Mouse (Mus musculus): Measurements from ENCODE around the gene Tpsg1. TPM values are rescaled to one million over a fixed set of nuclear protein-coding genes. Genes with fewer than 3 reads are reported as not detected.

The Tpsg1 gene
- polyA plus RNA-seq, 1 experiment from 2014 or later = 0.44 TPM

DNA sequence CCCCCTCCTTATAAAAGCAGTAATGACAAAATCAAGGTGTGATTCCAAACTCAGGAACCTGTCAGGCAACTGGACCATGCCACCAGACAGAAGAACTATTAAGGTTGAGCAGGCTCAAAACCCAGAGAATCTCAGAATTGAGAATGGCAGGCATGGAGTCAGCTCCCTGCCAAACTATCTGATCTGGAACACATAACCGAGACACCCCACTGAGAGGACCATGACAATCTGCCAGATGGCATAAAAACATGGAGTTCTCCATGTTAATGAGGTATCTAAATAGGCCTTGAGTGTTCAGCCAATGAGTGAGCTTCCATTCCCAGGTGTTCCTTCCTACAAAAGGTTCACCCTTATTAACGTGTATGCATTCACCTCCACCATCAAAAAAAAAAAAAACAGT is 7.8 kb upstream of the Tpsg1 start:
- no peak for ATAC-seq (ENCODE audit: low read depth)
- no peak overlapping the region for H3K4me2 ChIP-seq (ENCODE audit: low read depth, low read length)
- no peaks in the 10 kb centered on the region for H3K27me3 ChIP-seq (ENCODE audit: control insufficient read depth, insufficient read depth, low read depth, low read length)
- H3K4me3 ChIP-seq (ENCODE audit: low read depth, low read length) = no peak overlapping the region
- H3K27ac ChIP-seq (ENCODE audit: low read length) = no peak overlapping the region
- no peaks in the 10 kb centered on the region for H3K36me3 ChIP-seq (ENCODE audit: control insufficient read depth, insufficient read depth)
- H3K9me3 ChIP-seq (replicated peaks; ENCODE audit: control insufficient read depth, low read length) = no peaks in the 10 kb centered on the region
- H3K4me1 ChIP-seq (ENCODE audit: control insufficient read depth, low read depth, low read length) = no peaks in the 10 kb centered on the region
- 29% methylated on average over 2 of the region's 2 CpGs for WGBS (ENCODE audit: insufficient replicate concordance)
- H3K9ac ChIP-seq (ENCODE audit: low read depth, low read length) = no peak overlapping the region

DNA sequence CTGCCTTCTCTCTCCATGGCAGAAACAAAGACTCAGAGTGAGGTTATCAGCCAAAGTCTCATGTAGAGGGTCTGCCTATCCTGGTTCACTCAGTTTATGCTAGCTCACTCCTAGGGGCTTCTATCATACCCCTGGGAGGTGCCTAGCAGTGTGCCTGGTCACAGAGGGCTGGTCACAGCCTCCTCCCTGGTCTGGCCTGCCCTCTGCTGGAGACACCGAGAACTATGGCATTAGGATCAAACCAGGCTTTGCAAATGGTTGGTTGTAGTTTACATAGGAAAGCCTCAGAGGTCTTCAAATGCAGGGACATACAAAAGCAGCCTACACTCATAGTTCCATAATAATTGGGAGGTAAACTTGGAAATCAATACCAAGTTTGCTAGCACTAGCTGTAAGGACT is 5.3 kb upstream of the Tpsg1 start:
- Histone ChIP-seq H3K36me3 (ENCODE audit: control insufficient read depth, insufficient read depth) (no peaks in the 10 kb centered on the region), H3K4me3 (ENCODE audit: low read depth, low read length) (no peak overlapping the region), H3K27ac (ENCODE audit: low read length) (no peak overlapping the region), H3K27me3 (ENCODE audit: control insufficient read depth, insufficient read depth, low read depth, low read length) (no peaks in the 10 kb centered on the region), H3K4me1 (ENCODE audit: control insufficient read depth, low read depth, low read length) (no peaks in the 10 kb centered on the region), H3K9ac (ENCODE audit: low read depth, low read length) (no peak overlapping the region), H3K4me2 (ENCODE audit: low read depth, low read length) (no peak overlapping the region), H3K9me3 (replicated peaks; ENCODE audit: control insufficient read depth, low read length) (no peaks in the 10 kb centered on the region)
- WGBS (ENCODE audit: insufficient replicate concordance) = 0% methylated on average over 1 of the region's 1 CpGs
- no peak for ATAC-seq (ENCODE audit: low read depth)

DNA sequence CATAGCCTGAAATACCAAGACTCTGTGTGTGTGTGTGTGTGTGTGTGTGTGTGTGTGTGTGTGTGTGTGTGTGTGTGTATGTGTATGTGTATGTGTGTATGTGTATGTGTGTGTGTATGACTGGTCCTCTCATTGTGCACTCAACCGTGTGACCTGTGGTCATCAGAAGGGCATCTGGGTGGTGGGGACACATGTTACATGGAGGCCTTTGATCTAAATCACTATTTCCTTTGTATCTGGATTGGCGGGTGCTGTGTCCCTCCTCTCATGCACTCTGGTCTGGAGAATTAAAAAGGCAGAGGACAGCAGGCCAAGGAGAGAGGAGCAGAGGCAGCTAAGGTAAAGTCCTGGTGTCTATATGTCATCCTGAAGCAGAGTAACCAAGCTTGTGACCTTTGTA is 3.1 kb upstream of the Tpsg1 start, which contains the start of gene Tpsb2:
TSS of gene Tpsb2 (plus strand) at position 301 of the 400 bp plus-strand sequence.
- Histone ChIP-seq H3K9me3 (replicated peaks; ENCODE audit: control insufficient read depth, low read length) (no peaks in the 10 kb centered on the region), H3K36me3 (ENCODE audit: control insufficient read depth, insufficient read depth) (no peaks in the 10 kb centered on the region), H3K9ac (ENCODE audit: low read depth, low read length) (no peak within 1 kb of the TSS), H3K27ac (ENCODE audit: low read length) (no peak within 1 kb of the TSS), H3K4me1 (ENCODE audit: control insufficient read depth, low read depth, low read length) (no peaks in the 10 kb centered on the region), H3K4me3 (ENCODE audit: low read depth, low read length) (no peak within 1 kb of the TSS), H3K4me2 (ENCODE audit: low read depth, low read length) (no peak within 1 kb of the TSS), H3K27me3 (ENCODE audit: control insufficient read depth, insufficient read depth, low read depth, low read length) (no peaks in the 10 kb centered on the region)
- ATAC-seq (ENCODE audit: low read depth) = no peak
- 41% methylated on average over 2 of the region's 2 CpGs for WGBS (ENCODE audit: insufficient replicate concordance)

DNA sequence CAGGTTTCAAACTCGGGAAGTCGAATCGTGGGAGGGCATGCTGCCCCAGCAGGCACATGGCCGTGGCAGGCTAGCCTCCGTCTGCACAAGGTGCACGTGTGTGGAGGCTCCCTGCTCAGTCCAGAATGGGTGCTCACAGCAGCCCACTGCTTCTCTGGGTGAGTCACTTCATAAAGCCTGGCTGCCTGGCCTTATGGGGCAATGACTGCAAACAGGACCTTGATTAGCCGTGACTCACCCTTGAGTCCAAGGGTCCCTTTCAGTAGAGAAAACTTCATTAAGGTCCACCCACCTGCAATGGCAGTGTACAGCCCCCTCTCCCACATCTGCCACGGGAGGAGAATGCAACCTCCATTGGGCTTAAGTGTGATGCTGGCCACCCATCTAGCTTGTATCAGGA is 3.4 kb downstream of the Tpsg1 start:
- no peak overlapping the region for H3K9ac ChIP-seq (ENCODE audit: low read depth, low read length)
- ATAC-seq (ENCODE audit: low read depth) = peak; percentile 62
- H3K27ac ChIP-seq (ENCODE audit: low read length) = no peak overlapping the region
- H3K4me3 ChIP-seq (ENCODE audit: low read depth, low read length) = no peak overlapping the region
- WGBS (ENCODE audit: insufficient replicate concordance) = 49% methylated on average over 8 of the region's 8 CpGs
- no peaks in the 10 kb centered on the region for H3K36me3 ChIP-seq (ENCODE audit: control insufficient read depth, insufficient read depth)
- no peak overlapping the region for H3K4me2 ChIP-seq (ENCODE audit: low read depth, low read length)
- H3K9me3 ChIP-seq (replicated peaks; ENCODE audit: control insufficient read depth, low read length) = no peaks in the 10 kb centered on the region
- peaks cover 2% of the 10 kb centered on the region for H3K4me1 ChIP-seq (ENCODE audit: control insufficient read depth, low read depth, low read length)
- no peaks in the 10 kb centered on the region for H3K27me3 ChIP-seq (ENCODE audit: control insufficient read depth, insufficient read depth, low read depth, low read length)

DNA sequence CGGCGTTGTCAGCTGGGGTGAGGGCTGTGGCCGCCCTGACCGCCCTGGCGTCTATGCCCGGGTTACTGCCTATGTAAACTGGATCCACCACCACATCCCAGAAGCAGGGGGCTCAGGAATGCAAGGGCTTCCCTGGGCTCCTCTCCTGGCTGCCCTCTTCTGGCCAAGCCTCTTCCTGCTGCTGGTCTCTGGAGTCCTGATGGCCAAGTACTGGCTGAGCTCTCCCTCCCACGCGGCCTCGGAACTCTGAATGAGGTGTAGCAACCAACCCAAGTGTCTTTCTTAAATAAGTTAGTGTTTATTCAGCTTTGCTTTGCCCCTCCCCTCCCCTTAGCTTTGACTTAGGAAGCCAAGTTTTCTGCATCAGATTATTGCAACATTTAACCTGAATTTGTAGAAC is 4.9 kb downstream of the Tpsg1 start:
- H3K27me3 ChIP-seq (ENCODE audit: control insufficient read depth, insufficient read depth, low read depth, low read length) = no peaks in the 10 kb centered on the region
- H3K4me1 ChIP-seq (ENCODE audit: control insufficient read depth, low read depth, low read length) = peaks cover 2% of the 10 kb centered on the region
- H3K9ac ChIP-seq (ENCODE audit: low read depth, low read length) = no peak overlapping the region
- H3K36me3 ChIP-seq (ENCODE audit: control insufficient read depth, insufficient read depth) = no peaks in the 10 kb centered on the region
- 47% methylated on average over 9 of the region's 9 CpGs for WGBS (ENCODE audit: insufficient replicate concordance)
- no peak for ATAC-seq (ENCODE audit: low read depth)
- H3K9me3 ChIP-seq (replicated peaks; ENCODE audit: control insufficient read depth, low read length) = peaks cover 3% of the 10 kb centered on the region; the same call in 1 of the 2 replicates
- H3K4me3 ChIP-seq (ENCODE audit: low read depth, low read length) = no peak overlapping the region
- no peak overlapping the region for H3K4me2 ChIP-seq (ENCODE audit: low read depth, low read length)
- no peak overlapping the region for H3K27ac ChIP-seq (ENCODE audit: low read length)

DNA sequence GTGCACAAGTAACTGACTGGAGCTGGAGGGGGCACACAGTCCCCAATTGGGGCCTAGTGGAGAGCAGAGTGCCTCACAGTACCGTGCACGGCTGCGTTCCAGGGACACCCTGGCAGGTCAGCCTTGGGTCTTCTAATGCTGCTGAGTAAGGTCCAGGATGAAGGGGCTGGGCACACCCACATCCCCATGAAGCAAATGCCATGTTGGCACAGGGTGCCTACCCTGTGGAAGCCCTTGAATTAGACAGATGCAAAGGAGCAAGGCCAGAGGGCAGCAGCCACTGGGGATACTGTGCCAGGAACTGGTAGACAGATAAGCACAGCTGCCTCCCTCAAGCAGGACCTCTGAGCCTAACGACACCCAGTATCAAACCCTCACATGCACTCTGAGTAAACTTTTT is 25.5 kb downstream of the Tpsg1 start:
- Histone ChIP-seq H3K27ac (ENCODE audit: low read length) (no peak overlapping the region), H3K9ac (ENCODE audit: low read depth, low read length) (no peak overlapping the region), H3K27me3 (ENCODE audit: control insufficient read depth, insufficient read depth, low read depth, low read length) (no peaks in the 10 kb centered on the region), H3K4me2 (ENCODE audit: low read depth, low read length) (no peak overlapping the region), H3K4me1 (ENCODE audit: control insufficient read depth, low read depth, low read length) (no peaks in the 10 kb centered on the region), H3K9me3 (replicated peaks; ENCODE audit: control insufficient read depth, low read length) (no peaks in the 10 kb centered on the region), H3K36me3 (ENCODE audit: control insufficient read depth, insufficient read depth) (no peaks in the 10 kb centered on the region), H3K4me3 (ENCODE audit: low read depth, low read length) (no peak overlapping the region)
- ATAC-seq (ENCODE audit: low read depth) = no peak
- 55% methylated on average over 4 of the region's 4 CpGs for WGBS (ENCODE audit: insufficient replicate concordance)

DNA sequence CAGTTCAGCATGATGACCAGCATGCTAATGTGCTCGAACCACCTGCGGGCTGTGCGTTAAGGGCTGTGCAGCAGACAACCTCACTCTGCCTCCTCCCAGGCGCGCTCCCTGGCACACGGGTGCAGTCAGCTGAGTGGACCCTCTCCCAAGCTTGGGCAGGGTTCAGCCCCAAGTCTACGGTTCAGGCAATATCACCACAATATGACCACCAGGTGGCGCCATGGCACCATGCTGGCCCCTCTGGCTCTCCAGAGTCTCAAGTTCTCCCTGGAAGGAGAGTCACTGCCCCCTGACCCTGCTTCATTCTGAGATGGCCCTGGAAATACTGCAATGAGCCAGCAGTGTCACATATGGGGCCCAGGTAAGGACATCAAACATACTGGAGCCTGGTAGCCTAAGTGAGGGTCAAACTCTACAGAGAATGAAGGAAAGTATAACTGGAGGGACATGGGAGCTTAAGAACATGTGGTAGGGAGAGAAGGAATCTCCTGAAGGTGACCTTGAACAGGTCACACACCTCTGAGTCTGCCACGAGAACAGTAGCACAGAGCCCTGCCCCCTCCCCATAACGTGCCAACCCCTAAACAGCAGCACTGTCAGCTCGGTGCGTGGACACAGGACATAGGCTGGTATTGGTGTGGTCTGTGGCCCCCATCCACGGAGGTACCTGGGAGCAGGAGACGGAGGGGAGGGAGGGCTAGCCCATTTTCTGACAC is 28.9 kb downstream of the Tpsg1 start:
- H3K27ac ChIP-seq (ENCODE audit: low read length) = no peak overlapping the region
- no peaks in the 10 kb centered on the region for H3K9me3 ChIP-seq (replicated peaks; ENCODE audit: control insufficient read depth, low read length)
- no peak overlapping the region for H3K4me3 ChIP-seq (ENCODE audit: low read depth, low read length)
- no peak overlapping the region for H3K4me2 ChIP-seq (ENCODE audit: low read depth, low read length)
- H3K9ac ChIP-seq (ENCODE audit: low read depth, low read length) = no peak overlapping the region
- no peaks in the 10 kb centered on the region for H3K36me3 ChIP-seq (ENCODE audit: control insufficient read depth, insufficient read depth)
- ATAC-seq (ENCODE audit: low read depth) = no peak
- WGBS (ENCODE audit: insufficient replicate concordance) = 30% methylated on average over 14 of the region's 14 CpGs
- H3K4me1 ChIP-seq (ENCODE audit: control insufficient read depth, low read depth, low read length) = no peaks in the 10 kb centered on the region
- H3K27me3 ChIP-seq (ENCODE audit: control insufficient read depth, insufficient read depth, low read depth, low read length) = no peaks in the 10 kb centered on the region

DNA sequence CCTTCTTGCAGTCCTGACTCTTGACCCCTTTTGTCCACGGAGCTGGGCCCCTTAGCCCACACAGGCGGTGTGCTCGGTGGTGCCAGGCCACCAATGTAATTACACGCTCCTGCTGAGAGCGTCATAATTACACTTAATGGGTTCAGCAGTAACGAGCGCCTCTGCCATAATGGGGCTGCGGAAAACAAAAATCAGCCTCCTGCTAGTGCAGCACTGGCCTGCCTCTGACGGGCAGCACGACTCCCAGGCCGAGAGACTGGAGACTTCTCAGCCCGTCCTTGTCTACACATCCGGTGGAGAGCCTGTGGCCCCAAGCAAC is 29.4 kb downstream of the Tpsg1 start:
- H3K27me3 ChIP-seq (ENCODE audit: control insufficient read depth, insufficient read depth, low read depth, low read length) = no peaks in the 10 kb centered on the region
- no peak overlapping the region for H3K4me3 ChIP-seq (ENCODE audit: low read depth, low read length)
- no peak overlapping the region for H3K9ac ChIP-seq (ENCODE audit: low read depth, low read length)
- no peak overlapping the region for H3K27ac ChIP-seq (ENCODE audit: low read length)
- no peaks in the 10 kb centered on the region for H3K4me1 ChIP-seq (ENCODE audit: control insufficient read depth, low read depth, low read length)
- ATAC-seq (ENCODE audit: low read depth) = no peak
- H3K9me3 ChIP-seq (replicated peaks; ENCODE audit: control insufficient read depth, low read length) = no peaks in the 10 kb centered on the region
- no peak overlapping the region for H3K4me2 ChIP-seq (ENCODE audit: low read depth, low read length)
- 67% methylated on average over 13 of the region's 13 CpGs for WGBS (ENCODE audit: insufficient replicate concordance)
- H3K36me3 ChIP-seq (ENCODE audit: control insufficient read depth, insufficient read depth) = no peaks in the 10 kb centered on the region

DNA sequence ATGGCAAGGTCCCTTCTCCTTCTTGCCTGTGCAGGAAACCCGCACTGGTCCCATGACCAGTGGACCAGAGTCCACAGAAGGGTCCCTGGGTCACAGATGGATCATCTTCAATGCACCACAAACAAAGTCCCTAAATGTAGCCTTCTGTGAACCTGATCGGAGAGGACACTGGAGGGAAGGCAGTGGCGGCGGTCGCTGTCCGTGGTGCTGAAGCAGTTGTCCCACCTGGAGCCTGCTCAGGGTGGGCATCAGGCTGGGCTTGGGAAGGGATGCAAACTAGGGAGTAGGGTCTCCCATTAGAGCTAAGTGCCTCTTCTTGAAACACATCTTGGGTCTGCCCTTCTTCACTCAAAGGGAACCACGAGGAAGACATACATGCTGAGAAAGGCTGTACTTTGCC is 31.4 kb downstream of the Tpsg1 start:
- no peak for ATAC-seq (ENCODE audit: low read depth)
- no peaks in the 10 kb centered on the region for H3K27me3 ChIP-seq (ENCODE audit: control insufficient read depth, insufficient read depth, low read depth, low read length)
- no peak overlapping the region for H3K4me2 ChIP-seq (ENCODE audit: low read depth, low read length)
- H3K9me3 ChIP-seq (replicated peaks; ENCODE audit: control insufficient read depth, low read length) = no peaks in the 10 kb centered on the region
- no peak overlapping the region for H3K27ac ChIP-seq (ENCODE audit: low read length)
- no peaks in the 10 kb centered on the region for H3K36me3 ChIP-seq (ENCODE audit: control insufficient read depth, insufficient read depth)
- no peaks in the 10 kb centered on the region for H3K4me1 ChIP-seq (ENCODE audit: control insufficient read depth, low read depth, low read length)
- 3% methylated on average over 7 of the region's 7 CpGs for WGBS (ENCODE audit: insufficient replicate concordance)
- H3K9ac ChIP-seq (ENCODE audit: low read depth, low read length) = no peak overlapping the region
- no peak overlapping the region for H3K4me3 ChIP-seq (ENCODE audit: low read depth, low read length)

Data from liver, embryonic 16.5 days (tissue).